ENCODE assay signal across 9 mouse cellular contexts in the genomic region with DNA sequence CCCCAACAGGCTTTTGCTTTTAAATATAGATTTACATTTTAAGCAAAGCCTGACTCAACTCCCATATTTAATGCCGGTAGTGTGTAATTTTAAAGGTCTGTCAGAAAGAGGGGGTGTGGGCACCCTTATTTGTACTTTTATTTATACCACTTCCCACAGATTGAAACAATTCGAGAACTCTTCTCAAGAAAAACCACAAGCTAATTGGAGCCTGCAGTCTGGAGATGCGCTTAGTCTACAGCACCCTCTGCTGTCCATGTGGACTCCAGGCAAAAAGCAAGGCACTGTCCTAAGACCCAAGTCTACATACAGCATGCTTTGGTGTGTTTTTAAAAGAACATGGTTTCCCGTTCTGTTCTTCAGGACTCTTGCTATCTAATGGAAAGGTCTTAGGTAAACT. TPM values are rescaled to one million over a fixed set of nuclear protein-coding genes. Genes with fewer than 3 reads are reported as not detected.
DNase-seq lines count a peak whose midpoint lies in the region; ATAC-seq lines count a peak whose summit lies in the region.
"Had no signal": no experiment of that assay in that cellular context is flagged by ENCODE, and none has a peak within 500 bp of the region (broad histone marks: within the 10 kb centered on the region; RNA-seq: fewer than 3 reads in every experiment).

No protein-coding gene starts in this region.

- H3K27ac ChIP-seq in forebrain, embryonic 11.5 days (ENCODE audit: low read depth, low read length) = no peak overlapping the region
- no peak overlapping the region for H3K27ac ChIP-seq in lung, embryonic 16.5 days (ENCODE audit: low read length)
- H3K27ac ChIP-seq: lung, embryonic 15.5 days had no signal

- H3K4me2 ChIP-seq in forebrain, embryonic 11.5 days (ENCODE audit: low read depth, low read length, severe bottlenecking) = no peak overlapping the region
- H3K4me2 ChIP-seq in lung, embryonic 16.5 days (ENCODE audit: low read depth, low read length) = no peak overlapping the region
- H3K4me2 ChIP-seq: lung, embryonic 15.5 days had no signal

- no peaks in the 10 kb centered on the region for H3K36me3 ChIP-seq in forebrain, embryonic 11.5 days (ENCODE audit: control insufficient read depth, insufficient read depth, low read length)
- H3K36me3 ChIP-seq in lung, embryonic 16.5 days (ENCODE audit: control insufficient read depth, insufficient read depth, low read length) = no peaks in the 10 kb centered on the region

- H3K27me3 ChIP-seq in forebrain, embryonic 11.5 days (ENCODE audit: control insufficient read depth, insufficient read depth, low read length) = no peaks in the 10 kb centered on the region
- H3K27me3 ChIP-seq in lung, embryonic 16.5 days (ENCODE audit: control insufficient read depth, insufficient read depth, low read depth, low read length) = no peaks in the 10 kb centered on the region
- H3K27me3 ChIP-seq: lung, embryonic 15.5 days had no signal

- ATAC-seq in forebrain, embryonic 11.5 days (replicated peaks; ENCODE audit: low FRiP score) = 0 out of 2 replicates have a peak, but pooled peaks have one; percentile 36
- ATAC-seq in lung, embryonic 16.5 days (ENCODE audit: low read depth) = peak; percentile 76; the same call in 1 of the 2 replicates
- no peak for ATAC-seq in erythroblast, adult 5-6 weeks (replicated peaks; ENCODE audit: low FRiP score, poor library complexity, severe bottlenecking)

- H3K4me3 ChIP-seq in forebrain, embryonic 11.5 days (ENCODE audit: low read depth, low read length) = no peak overlapping the region
- H3K4me3 ChIP-seq in lung, embryonic 16.5 days (ENCODE audit: low read length) = no peak overlapping the region
- H3K4me3 ChIP-seq: lung, embryonic 15.5 days had no signal

- no peak overlapping the region for H3K9ac ChIP-seq in forebrain, embryonic 11.5 days (ENCODE audit: low read length)
- no peak overlapping the region for H3K9ac ChIP-seq in lung, embryonic 16.5 days (ENCODE audit: low read length)
- H3K9ac ChIP-seq: lung, embryonic 15.5 days had no signal

- 29% methylated on average over 4 of the region's 4 CpGs for WGBS in forebrain, embryonic 11.5 days
- WGBS in lung, embryonic 16.5 days = 18% methylated on average over 4 of the region's 4 CpGs

- no peaks in the 10 kb centered on the region; the same call in 1 of the 2 replicates for H3K4me1 ChIP-seq in forebrain, embryonic 11.5 days (replicated peaks; ENCODE audit: control insufficient read depth, insufficient read depth, low read length)
- H3K4me1 ChIP-seq in lung, embryonic 16.5 days (replicated peaks; ENCODE audit: control insufficient read depth, insufficient read depth, low read length) = peaks cover 3% of the 10 kb centered on the region

- DNase-seq in MN1 (ENCODE audit: low spot score) = peak; percentile 81
- DNase-seq in brain, embryonic 18.5 days (ENCODE audit: low read depth, low spot score) = peak; percentile 69
- DNase-seq in forebrain, embryonic 11.5 days (ENCODE audit: low spot score) = peak; percentile 61
- peak; percentile 78 to 82 for DNase-seq in heart, postnatal 10 days
- DNase-seq in layer of hippocampus, adult 8-10 months (ENCODE audit: low spot score in 2 of 2) = peak; percentile 60 to 71
- DNase-seq in ovary, postnatal 36 days (ENCODE audit: low spot score) = peak; percentile 31

- H3K9me3 ChIP-seq in forebrain, embryonic 11.5 days (ENCODE audit: control insufficient read depth, low read length) = no peaks in the 10 kb centered on the region
- no peaks in the 10 kb centered on the region for H3K9me3 ChIP-seq in lung, embryonic 16.5 days (ENCODE audit: control insufficient read depth, low read length)
- H3K9me3 ChIP-seq: lung, embryonic 15.5 days had no signal

- intact Hi-C loops in heart, postnatal 10 days (cut with DNase I) = loop anchor here (1.0 to 2.0 kb wide), 2 partner anchors 78 to 549 kb away; no protein-coding TSS in a partner anchor

RNA-seq across cellular contexts. Expression of gene Tsen15, which starts 17.3 kb away (rescaled TPM):
- 73.5 and 76.8 TPM in 2 replicates for polyA plus RNA-seq in forebrain, embryonic 11.5 days (2014; fragmentation: Nextera tagmentation; extraction: Ambion mirVana)
- total RNA-seq in heart, postnatal 10 days (2021) = 10 to 100 TPM; 16.3 to 22.1 TPM
- 10 to 100 TPM; 33.4 to 43.4 (median 38.5) TPM for total RNA-seq in layer of hippocampus, adult 8-10 months (2022)
- polyA plus RNA-seq in lung, embryonic 16.5 days (2015; fragmentation: Nextera tagmentation; extraction: Ambion mirVana) = 70.0 and 74.9 TPM in 2 replicates
- total RNA-seq in erythroblast, adult 5-6 weeks (2015; ENCODE audit: low replicate concordance) = 1.9 and 16.9 TPM in 2 replicates
- 9.0 and 18.5 TPM in 2 replicates for total RNA-seq in erythroblast, adult 5-6 weeks (2017; ENCODE audit: low replicate concordance)

RNA-seq across cellular contexts. Expression of gene Colgalt2, which starts 30.5 kb away (rescaled TPM):
- 2.1 and 2.2 TPM in 2 replicates for polyA plus RNA-seq in forebrain, embryonic 11.5 days (2014; fragmentation: Nextera tagmentation; extraction: Ambion mirVana)
- total RNA-seq in heart, postnatal 10 days (2021) = 1 to 10 TPM; 5.1 to 5.9 TPM
- 1 to 10 TPM; 5.3 to 7.0 (median 6.1) TPM for total RNA-seq in layer of hippocampus, adult 8-10 months (2022)
- polyA plus RNA-seq in lung, embryonic 16.5 days (2015; fragmentation: Nextera tagmentation; extraction: Ambion mirVana) = 1.1 and 1.3 TPM in 2 replicates
- total RNA-seq in erythroblast, adult 5-6 weeks (2015; ENCODE audit: low replicate concordance) = not detected in 2 replicates
- total RNA-seq in erythroblast, adult 5-6 weeks (2017; ENCODE audit: low replicate concordance) = not detected in 2 replicates

Comparison
In these comparisons a context has a peak if more than half of its experiments do, and no peak if none do; other contexts are left out.
1. DNase-seq: peak in every context shown above with its lines; median percentile 81 in MN1; 80 in heart, postnatal 10 days; 69 in brain, embryonic 18.5 days; 66 in layer of hippocampus, adult 8-10 months; 61 in forebrain, embryonic 11.5 days; 31 in ovary, postnatal 36 days.
2. RNA of gene Colgalt2, which starts 30.5 kb away (total RNA-seq): 5.3 to 7.0 TPM in layer of hippocampus, adult 8-10 months and 5.1 to 5.9 TPM in heart, postnatal 10 days; not detected in erythroblast, adult 5-6 weeks; every median in the first group is over 4 times any median in the second.